In genomic region chr3:148853372-148853771, GRCm38 (mm10) we compare ENCODE assay signal across 14 mouse cellular contexts.
A peak's percentile ranks its signal among the peaks of the same experiment; 100 is the strongest.
DNase-seq lines count a peak whose midpoint lies in the region; ATAC-seq and TF ChIP-seq lines count a peak whose summit lies in the region.
"Had no signal": no experiment of that assay in that cellular context is flagged by ENCODE, and none has a peak within 500 bp of the region (broad histone marks: within the 10 kb centered on the region; RNA-seq: fewer than 3 reads in every experiment).

No protein-coding gene starts in this region.

- no peak for TF ChIP-seq CTCF in brain, embryonic 14.5 days (IDR thresholded peaks at IDR 0.05; ENCODE audit: borderline replicate concordance, extremely low read depth, insufficient read depth, insufficient read length)
- TF ChIP-seq CTCF in intestine, postnatal 0 days (IDR thresholded peaks at IDR 0.05; ENCODE audit: low read depth), result no peak

- no peaks in the 10 kb centered on the region for H3K27me3 ChIP-seq in forebrain, embryonic 11.5 days (ENCODE audit: control insufficient read depth, insufficient read depth, low read length)
- H3K27me3 ChIP-seq in forebrain, embryonic 15.5 days, result no peaks in the 10 kb centered on the region
- no peaks in the 10 kb centered on the region for H3K27me3 ChIP-seq in hindbrain, embryonic 11.5 days (ENCODE audit: control insufficient read depth, insufficient read depth, low read length)
- no peaks in the 10 kb centered on the region for H3K27me3 ChIP-seq in midbrain, embryonic 16.5 days (ENCODE audit: control insufficient read depth, insufficient read depth, low read depth, low read length)
- no peaks in the 10 kb centered on the region for H3K27me3 ChIP-seq in liver, embryonic 11.5 days (replicated peaks; ENCODE audit: control insufficient read depth, insufficient read depth, low read length)
- H3K27me3 ChIP-seq in intestine, postnatal 0 days (replicated peaks; ENCODE audit: control insufficient read depth, insufficient read depth, low read length), result no peaks in the 10 kb centered on the region
- H3K27me3 ChIP-seq: heart, embryonic 15.5 days; kidney, embryonic 15.5 days; limb, embryonic 13.5 days; Patski had no signal

- H3K4me3 ChIP-seq in forebrain, embryonic 11.5 days (ENCODE audit: low read depth, low read length), result no peak overlapping the region
- no peak overlapping the region for H3K4me3 ChIP-seq in forebrain, embryonic 15.5 days
- H3K4me3 ChIP-seq in hindbrain, embryonic 11.5 days (ENCODE audit: low read depth, low read length), result no peak overlapping the region
- 0 out of 2 replicates have a peak overlapping the region, but pooled peaks have one; percentile 3 for H3K4me3 ChIP-seq in midbrain, embryonic 16.5 days (ENCODE audit: low read depth, low read length)
- H3K4me3 ChIP-seq in liver, embryonic 11.5 days (ENCODE audit: low read depth, low read length), result no peak overlapping the region
- H3K4me3 ChIP-seq in intestine, postnatal 0 days (ENCODE audit: low read depth, low read length), result no peak overlapping the region
- H3K4me3 ChIP-seq: heart, embryonic 15.5 days; kidney, embryonic 15.5 days; left cerebral cortex, adult 2 months; limb, embryonic 13.5 days had no signal

- H3K27ac ChIP-seq in forebrain, embryonic 11.5 days (ENCODE audit: low read depth, low read length), result no peak overlapping the region
- H3K27ac ChIP-seq in forebrain, embryonic 15.5 days (replicated peaks), result no peak overlapping the region
- H3K27ac ChIP-seq in hindbrain, embryonic 11.5 days (ENCODE audit: low read depth, low read length), result no peak overlapping the region
- no peak overlapping the region for H3K27ac ChIP-seq in midbrain, embryonic 16.5 days (ENCODE audit: low read length)
- no peak overlapping the region for H3K27ac ChIP-seq in liver, embryonic 11.5 days (ENCODE audit: low read depth, low read length)
- no peak overlapping the region for H3K27ac ChIP-seq in intestine, postnatal 0 days (ENCODE audit: low read depth, low read length)
- H3K27ac ChIP-seq: heart, embryonic 15.5 days; left cerebral cortex, adult 2 months had no signal

- H3K36me3 ChIP-seq in forebrain, embryonic 11.5 days (ENCODE audit: control insufficient read depth, insufficient read depth, low read length), result peaks cover 6% of the 10 kb centered on the region; the same call in 1 of the 2 replicates
- peaks cover 18% of the 10 kb centered on the region; the same call in 1 of the 2 replicates for H3K36me3 ChIP-seq in forebrain, embryonic 15.5 days
- H3K36me3 ChIP-seq in hindbrain, embryonic 11.5 days (ENCODE audit: control insufficient read depth, insufficient read depth, low read length), result no peaks in the 10 kb centered on the region
- 0 out of 2 replicates have a peak, but pooled peaks cover 5% of the 10 kb centered on the region for H3K36me3 ChIP-seq in midbrain, embryonic 16.5 days (ENCODE audit: control insufficient read depth, insufficient read depth, low read length)
- H3K36me3 ChIP-seq in liver, embryonic 11.5 days (ENCODE audit: control insufficient read depth, insufficient read depth, low read length), result peaks cover 9% of the 10 kb centered on the region; the same call in 1 of the 2 replicates
- peaks cover 26% of the 10 kb centered on the region; the same call in 1 of the 2 replicates for H3K36me3 ChIP-seq in intestine, postnatal 0 days (ENCODE audit: control insufficient read depth, insufficient read depth)

- peaks cover 7% of the 10 kb centered on the region; the same call in 1 of the 2 replicates for H3K4me1 ChIP-seq in forebrain, embryonic 11.5 days (replicated peaks; ENCODE audit: control insufficient read depth, insufficient read depth, low read length)
- H3K4me1 ChIP-seq in forebrain, embryonic 15.5 days, result peaks cover 23% of the 10 kb centered on the region
- 0 out of 2 replicates have a peak, but pooled peaks cover 3% of the 10 kb centered on the region for H3K4me1 ChIP-seq in hindbrain, embryonic 11.5 days (replicated peaks; ENCODE audit: control insufficient read depth, insufficient read depth, low read length)
- H3K4me1 ChIP-seq in midbrain, embryonic 16.5 days (ENCODE audit: control insufficient read depth, insufficient read depth, low read length), result peaks cover 19% of the 10 kb centered on the region
- no peaks in the 10 kb centered on the region for H3K4me1 ChIP-seq in liver, embryonic 11.5 days (replicated peaks; ENCODE audit: control insufficient read depth, insufficient read depth, low read length)
- H3K4me1 ChIP-seq in intestine, postnatal 0 days (replicated peaks; ENCODE audit: control insufficient read depth, insufficient read depth, low read length), result no peaks in the 10 kb centered on the region

- DNase-seq in forebrain, embryonic 11.5 days (ENCODE audit: low spot score), result no peak
- DNase-seq in brain, embryonic 14.5 days (ENCODE audit: low read depth), result peak; percentile 65
- DNase-seq in hindbrain, embryonic 11.5 days (ENCODE audit: low spot score), result peak; percentile 21
- no peak for DNase-seq in liver, embryonic 11.5 days (ENCODE audit: low spot score)
- DNase-seq in frontal cortex, adult 2 months (ENCODE audit: extremely low spot score in 1 of 2, low spot score in 1 of 2), result no peak
- DNase-seq: lung, postnatal 4 days had no signal

- WGBS in forebrain, embryonic 11.5 days, result 14% methylated on average over 8 of the region's 8 CpGs
- 7% methylated on average over 8 of the region's 8 CpGs for WGBS in forebrain, embryonic 15.5 days
- WGBS in hindbrain, embryonic 11.5 days, result 24% methylated on average over 8 of the region's 8 CpGs
- WGBS in midbrain, embryonic 16.5 days, result 4% methylated on average over 8 of the region's 8 CpGs
- 63% methylated on average over 8 of the region's 8 CpGs for WGBS in liver, embryonic 11.5 days
- WGBS in intestine, postnatal 0 days, result 55% methylated on average over 8 of the region's 8 CpGs

- H3K4me2 ChIP-seq in forebrain, embryonic 11.5 days (ENCODE audit: low read depth, low read length, severe bottlenecking), result no peak overlapping the region
- H3K4me2 ChIP-seq in forebrain, embryonic 15.5 days (replicated peaks), result no peak overlapping the region; the same call in 1 of the 2 replicates
- H3K4me2 ChIP-seq in hindbrain, embryonic 11.5 days (replicated peaks; ENCODE audit: low read depth, low read length), result no peak overlapping the region; the same call in 1 of the 2 replicates
- H3K4me2 ChIP-seq in midbrain, embryonic 16.5 days (ENCODE audit: low read length), result peak overlapping the region; percentile 33
- H3K4me2 ChIP-seq in liver, embryonic 11.5 days, result no peak overlapping the region
- no peak overlapping the region for H3K4me2 ChIP-seq in intestine, postnatal 0 days (replicated peaks; ENCODE audit: low read depth)
- H3K4me2 ChIP-seq: heart, embryonic 15.5 days; kidney, embryonic 15.5 days; limb, embryonic 13.5 days had no signal

- no peak for TF ChIP-seq POLR2A in brain, embryonic 14.5 days (IDR thresholded peaks at IDR 0.05; ENCODE audit: borderline replicate concordance, extremely low read depth, insufficient read depth, insufficient read length, poor library complexity, severe bottlenecking)

- no peaks in the 10 kb centered on the region for H3K9me3 ChIP-seq in forebrain, embryonic 11.5 days (ENCODE audit: control insufficient read depth, low read length)
- H3K9me3 ChIP-seq in forebrain, embryonic 15.5 days, result no peaks in the 10 kb centered on the region
- no peaks in the 10 kb centered on the region for H3K9me3 ChIP-seq in hindbrain, embryonic 11.5 days (ENCODE audit: control insufficient read depth, low read length)
- H3K9me3 ChIP-seq in midbrain, embryonic 16.5 days (replicated peaks; ENCODE audit: control insufficient read depth, low read length, poor library complexity, severe bottlenecking), result no peaks in the 10 kb centered on the region
- H3K9me3 ChIP-seq in liver, embryonic 11.5 days (ENCODE audit: control insufficient read depth, low read length), result no peaks in the 10 kb centered on the region
- H3K9me3 ChIP-seq in intestine, postnatal 0 days (ENCODE audit: control insufficient read depth), result no peaks in the 10 kb centered on the region
- H3K9me3 ChIP-seq: heart, embryonic 15.5 days; kidney, embryonic 15.5 days; limb, embryonic 13.5 days had no signal

- ATAC-seq in forebrain, embryonic 11.5 days (replicated peaks; ENCODE audit: low FRiP score), result 0 out of 2 replicates have a peak, but pooled peaks have one; percentile 43
- no peak for ATAC-seq in forebrain, embryonic 15.5 days (replicated peaks)
- no peak for ATAC-seq in hindbrain, embryonic 11.5 days (ENCODE audit: low FRiP score)
- ATAC-seq in midbrain, embryonic 16.5 days, result no peak
- ATAC-seq in liver, embryonic 11.5 days (replicated peaks; ENCODE audit: low FRiP score), result no peak
- no peak for ATAC-seq in intestine, postnatal 0 days
- ATAC-seq: Patski had no signal

- no peak overlapping the region for H3K9ac ChIP-seq in forebrain, embryonic 11.5 days (ENCODE audit: low read length)
- no peak overlapping the region for H3K9ac ChIP-seq in forebrain, embryonic 15.5 days (replicated peaks)
- H3K9ac ChIP-seq in hindbrain, embryonic 11.5 days (ENCODE audit: low read depth, low read length), result no peak overlapping the region
- peak overlapping the region; percentile 41; the same call in 1 of the 2 replicates for H3K9ac ChIP-seq in midbrain, embryonic 16.5 days (ENCODE audit: low read depth, low read length)
- H3K9ac ChIP-seq in liver, embryonic 11.5 days (ENCODE audit: low read depth, low read length), result no peak overlapping the region
- no peak overlapping the region for H3K9ac ChIP-seq in intestine, postnatal 0 days (ENCODE audit: low read depth, low read length)
- H3K9ac ChIP-seq: heart, embryonic 15.5 days; kidney, embryonic 15.5 days; limb, embryonic 13.5 days had no signal

Comparison
In these comparisons a context has a peak if more than half of its experiments do, and no peak if none do; other contexts are left out.
1. DNase-seq: peak in brain, embryonic 14.5 days (single experiment) and hindbrain, embryonic 11.5 days (single experiment); none in forebrain, embryonic 11.5 days (single experiment), liver, embryonic 11.5 days (single experiment) and frontal cortex, adult 2 months (0 of 2).